Mouse (Mus musculus): ENCODE data around the gene Trpv4. TPM values are rescaled to one million over a fixed set of nuclear protein-coding genes. Genes with fewer than 3 reads are reported as not detected.

Gene Trpv4
- total RNA-seq, 2 experiments from 2014 or later: 1.9 to 2.2 TPM

DNA sequence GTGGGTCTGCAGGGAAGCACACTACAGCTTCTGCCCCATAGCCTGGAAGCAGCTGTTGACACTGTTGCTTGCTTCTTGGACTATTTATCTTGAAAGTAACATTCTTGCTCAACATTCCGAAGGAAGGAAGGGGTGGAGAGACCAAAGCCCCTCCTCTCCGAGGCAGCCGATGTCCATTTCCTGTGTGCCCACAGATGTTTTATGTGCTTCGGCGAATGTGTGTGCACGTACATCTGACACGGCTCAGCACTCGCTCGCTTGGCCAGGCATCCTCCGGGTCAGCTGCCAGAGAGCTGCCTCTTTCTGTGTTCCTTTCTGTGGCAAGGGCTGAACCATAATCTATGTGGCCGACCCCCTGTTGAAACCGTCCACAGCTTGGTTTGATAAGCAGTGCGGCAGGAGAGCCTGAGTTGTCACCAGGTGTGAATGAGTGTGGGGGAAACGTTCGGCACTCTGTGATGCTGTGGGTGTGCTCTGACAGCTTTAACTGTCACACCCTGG is 63.4 kb downstream of the Trpv4 start:
- intact Hi-C loops (cut with DNase I): no loop called here
- DNase-seq (ENCODE audit: low spot score in 2 of 2): no peak

- DNase-seq (ENCODE audit: low spot score in 2 of 2): no peak
- intact Hi-C loops (cut with DNase I): no loop called here
These were observed 64.3 kb downstream of the Trpv4 start for GRCm38 (mm10) chr5:114593949-114594348.

DNA sequence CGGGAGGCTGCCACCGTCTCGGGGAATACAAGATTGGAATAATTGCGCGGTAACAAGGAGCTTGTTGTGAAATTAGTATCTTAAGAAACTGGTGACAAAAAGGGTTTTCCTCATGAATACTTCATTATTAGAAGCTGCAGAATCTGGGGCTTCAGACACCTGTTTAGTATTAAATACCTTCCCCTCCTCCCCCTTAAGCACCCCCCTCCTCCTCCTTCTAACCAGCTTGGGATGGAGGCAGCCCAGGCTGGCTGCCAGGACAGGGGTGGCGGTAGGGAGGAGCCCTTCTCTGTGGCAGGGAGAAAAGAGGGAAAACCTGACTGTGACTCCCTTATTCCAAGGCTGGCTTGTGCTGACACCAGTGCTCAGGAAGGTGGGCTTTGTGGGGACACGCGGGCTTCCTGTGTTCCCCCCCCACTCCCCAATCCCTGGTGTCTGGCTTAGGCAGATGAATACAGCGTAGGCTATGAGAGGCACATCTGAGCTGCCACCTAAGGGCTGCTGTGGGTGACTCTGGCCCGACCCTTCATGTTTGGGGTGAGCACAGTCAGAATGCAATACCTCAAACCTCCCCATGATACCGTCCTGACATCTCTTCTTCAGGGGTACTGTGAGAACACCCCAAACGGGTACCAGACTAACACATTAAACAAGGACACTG is 64.9 kb downstream of the Trpv4 start:
- intact Hi-C loops (cut with DNase I): no loop called here
- no peak for DNase-seq (ENCODE audit: low spot score in 2 of 2)

- intact Hi-C loops (cut with DNase I): no loop called here
- DNase-seq (ENCODE audit: low spot score in 2 of 2): no peak
These were observed 65.6 kb downstream of the Trpv4 start for GRCm38 (mm10) chr5:114592463-114593160.

GRCm38 (mm10) chr5:114591151-114591561 is 67.1 kb downstream of the Trpv4 start:
- no peak for DNase-seq (ENCODE audit: low spot score in 2 of 2)
- intact Hi-C loops (cut with DNase I): no loop called here

- intact Hi-C loops (cut with DNase I): no loop called here
- no peak for DNase-seq (ENCODE audit: low spot score in 2 of 2)
These were observed 67.9 kb downstream of the Trpv4 start for GRCm38 (mm10) chr5:114590043-114590913.

DNA sequence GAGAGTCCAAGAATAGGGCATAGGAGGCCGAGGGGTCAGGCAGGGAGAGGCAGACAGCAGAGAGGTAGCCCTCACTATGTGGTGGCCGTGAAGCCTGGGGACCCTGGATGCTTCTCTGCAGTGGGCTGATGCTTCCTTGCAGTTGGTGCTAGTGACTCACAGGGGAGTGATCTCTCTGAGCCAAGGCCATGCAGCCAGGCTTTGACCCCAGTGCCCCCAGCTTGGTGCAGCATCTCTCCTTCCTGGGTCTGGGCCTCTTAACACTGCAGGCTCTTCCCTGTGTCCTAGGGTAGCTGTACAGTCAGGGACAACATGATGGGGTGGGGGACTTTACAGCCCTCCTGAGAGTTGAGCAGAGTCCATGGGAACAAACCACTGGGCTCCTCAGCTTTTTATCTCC is 68.8 kb downstream of the Trpv4 start:
- intact Hi-C loops (cut with DNase I): no loop called here
- no peak for DNase-seq (ENCODE audit: low spot score in 2 of 2)

DNA sequence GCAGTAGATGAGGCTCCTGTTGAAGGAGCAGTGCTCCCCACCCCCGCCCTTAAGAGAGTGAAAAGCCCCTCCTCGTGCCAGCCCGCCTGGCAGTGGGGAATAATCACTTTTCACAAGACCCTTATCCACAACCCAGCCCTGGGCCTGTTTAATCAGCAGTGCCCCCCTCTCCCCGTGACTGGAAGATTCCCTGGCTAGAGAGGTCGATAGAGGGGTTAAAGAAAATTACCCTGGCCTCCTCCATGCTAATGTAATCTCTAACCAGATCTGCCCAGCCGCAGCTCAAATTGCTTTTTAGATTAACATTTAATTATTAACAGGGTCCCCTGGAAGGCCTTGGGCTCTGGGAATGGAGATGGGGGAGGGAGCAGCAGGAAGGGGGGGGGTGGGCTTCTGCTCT is 69.2 kb downstream of the Trpv4 start:
- intact Hi-C loops (cut with DNase I): no loop called here
- DNase-seq (ENCODE audit: low spot score in 2 of 2): no peak

DNA sequence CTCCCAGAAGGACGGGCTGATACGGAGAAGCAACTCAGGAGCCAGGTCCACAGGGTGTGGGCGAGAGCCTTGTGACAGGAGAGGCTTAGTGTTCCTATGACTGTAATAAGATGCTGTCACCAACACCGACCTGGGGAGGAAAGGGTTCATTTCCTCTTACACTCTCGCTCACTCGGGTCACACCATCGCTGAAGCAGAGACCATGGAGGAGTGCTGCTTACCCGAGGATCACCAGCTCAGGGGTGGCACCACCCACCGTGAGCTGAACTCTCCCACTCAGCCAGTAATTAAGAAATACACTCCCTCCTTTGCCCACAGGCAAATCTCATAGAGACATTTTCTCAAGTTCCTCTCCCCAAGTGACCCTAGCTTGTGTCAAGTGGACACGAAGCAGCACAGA is 69.8 kb downstream of the Trpv4 start:
- intact Hi-C loops (cut with DNase I): no loop called here
- DNase-seq (ENCODE audit: low spot score in 2 of 2): no peak

GRCm38 (mm10) chr5:114587908-114588307 is 70.3 kb downstream of the Trpv4 start:
- no peak for DNase-seq (ENCODE audit: low spot score in 2 of 2)
- intact Hi-C loops (cut with DNase I): no loop called here

DNA sequence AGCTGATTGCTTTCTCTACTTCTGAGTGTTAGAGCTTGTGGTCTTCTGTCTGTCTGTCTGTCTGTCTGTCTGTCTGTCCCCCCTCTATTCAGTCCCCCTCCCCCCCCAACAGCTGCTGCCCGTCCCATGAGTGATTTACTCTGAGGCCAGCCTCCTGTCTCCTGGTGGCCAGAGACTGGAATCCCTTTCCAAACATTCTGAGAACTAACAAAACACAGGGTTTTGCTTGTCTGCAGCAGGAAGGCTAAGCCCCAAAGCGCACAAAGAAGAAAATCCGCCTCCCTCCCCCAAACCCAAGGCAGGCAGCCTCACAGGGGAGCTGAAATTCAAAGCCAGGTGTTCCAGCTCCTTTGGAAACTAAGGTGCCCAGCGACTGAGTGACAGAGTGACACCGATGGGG is 72.5 kb downstream of the Trpv4 start:
- no peak for DNase-seq (ENCODE audit: low spot score in 2 of 2)
- intact Hi-C loops (cut with DNase I): no loop called here

GRCm38 (mm10) chr5:114584293-114585104 is 73.7 kb downstream of the Trpv4 start:
- intact Hi-C loops (cut with DNase I): no loop called here
- no peak for DNase-seq (ENCODE audit: low spot score in 2 of 2)

GRCm38 (mm10) chr5:114583490-114584175 is 74.6 kb downstream of the Trpv4 start:
- intact Hi-C loops (cut with DNase I): no loop called here
- no peak for DNase-seq (ENCODE audit: low spot score in 2 of 2)

DNA sequence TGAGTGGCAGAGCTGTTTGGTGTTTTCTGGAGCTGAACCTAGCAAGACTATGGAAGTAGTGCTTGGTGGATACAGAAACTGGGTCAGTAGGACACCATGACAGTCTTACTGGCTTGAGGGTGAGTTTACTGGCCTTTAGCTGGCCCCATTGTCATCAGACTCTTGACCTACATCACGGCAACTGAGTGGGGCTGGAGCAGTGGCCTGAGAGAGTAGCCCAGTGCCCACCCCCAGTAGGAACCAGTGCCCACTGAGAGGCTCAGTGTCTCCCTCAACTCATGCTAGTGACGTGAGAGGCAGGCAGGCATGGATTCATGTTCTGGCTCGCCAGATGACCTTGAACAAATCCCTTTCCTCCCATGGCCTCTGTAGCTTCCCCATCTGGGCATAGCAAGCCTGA is 75.2 kb downstream of the Trpv4 start:
- intact Hi-C loops (cut with DNase I): no loop called here
- DNase-seq (ENCODE audit: low spot score in 2 of 2): no peak

GRCm38 (mm10) chr5:114581486-114581885 is 76.7 kb downstream of the Trpv4 start:
- no peak for DNase-seq (ENCODE audit: low spot score in 2 of 2)
- intact Hi-C loops (cut with DNase I): no loop called here

DNA sequence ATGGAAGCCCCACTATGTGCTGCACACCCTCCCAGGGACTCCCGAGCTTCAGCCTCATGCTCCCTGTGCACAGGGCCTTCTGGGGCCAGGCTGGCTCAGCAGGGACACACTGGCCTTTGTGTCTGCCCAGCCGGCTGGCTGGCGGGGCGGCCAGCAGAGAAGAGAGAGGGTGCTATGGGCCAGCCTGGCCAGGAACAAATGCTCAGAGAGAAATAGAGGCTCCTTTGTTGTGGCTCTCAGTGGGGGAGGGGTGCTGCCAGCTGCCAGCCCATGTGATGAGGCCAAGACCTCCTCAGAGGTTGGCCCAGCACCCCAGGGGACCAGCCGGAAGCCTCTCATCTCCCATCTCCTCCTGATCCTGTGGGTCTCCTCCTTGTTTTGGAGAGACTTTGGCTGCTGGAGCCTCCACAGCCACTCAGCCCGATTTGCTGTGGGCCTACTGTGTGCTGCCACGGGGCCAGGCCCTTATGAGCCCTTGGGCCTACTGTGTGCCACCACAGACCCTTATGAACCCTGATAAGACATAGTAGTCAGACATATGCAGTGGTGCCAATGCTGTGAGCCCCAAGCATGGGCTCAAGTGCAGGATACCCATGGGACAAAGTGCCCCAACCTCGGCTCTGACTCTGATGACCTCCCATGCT is 78.4 kb downstream of the Trpv4 start:
- intact Hi-C loops (cut with DNase I): no loop called here
- DNase-seq (ENCODE audit: low spot score in 2 of 2): peak; percentile 61 to 62

DNA sequence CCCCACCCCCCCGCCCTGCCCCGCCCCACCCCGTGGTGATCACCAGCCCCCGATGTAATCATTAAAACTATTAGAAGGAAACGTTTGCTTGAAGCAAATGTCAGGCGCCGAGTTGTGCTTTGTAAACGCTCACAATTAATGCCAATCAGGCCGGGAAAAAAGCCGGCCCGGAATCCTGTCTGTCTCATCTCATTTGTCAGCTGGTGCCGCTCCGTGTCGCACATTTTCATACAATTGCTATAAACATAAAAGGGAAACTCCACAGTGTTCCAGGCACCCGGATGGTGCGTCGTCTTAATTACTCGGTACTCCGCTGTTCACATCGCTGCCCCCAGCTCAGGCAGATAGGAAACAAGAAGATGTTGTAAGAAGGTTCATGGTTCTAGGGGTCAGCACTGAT is 79.9 kb downstream of the Trpv4 start:
- intact Hi-C loops (cut with DNase I): no loop called here
- DNase-seq (ENCODE audit: low spot score in 2 of 2): no peak

DNA sequence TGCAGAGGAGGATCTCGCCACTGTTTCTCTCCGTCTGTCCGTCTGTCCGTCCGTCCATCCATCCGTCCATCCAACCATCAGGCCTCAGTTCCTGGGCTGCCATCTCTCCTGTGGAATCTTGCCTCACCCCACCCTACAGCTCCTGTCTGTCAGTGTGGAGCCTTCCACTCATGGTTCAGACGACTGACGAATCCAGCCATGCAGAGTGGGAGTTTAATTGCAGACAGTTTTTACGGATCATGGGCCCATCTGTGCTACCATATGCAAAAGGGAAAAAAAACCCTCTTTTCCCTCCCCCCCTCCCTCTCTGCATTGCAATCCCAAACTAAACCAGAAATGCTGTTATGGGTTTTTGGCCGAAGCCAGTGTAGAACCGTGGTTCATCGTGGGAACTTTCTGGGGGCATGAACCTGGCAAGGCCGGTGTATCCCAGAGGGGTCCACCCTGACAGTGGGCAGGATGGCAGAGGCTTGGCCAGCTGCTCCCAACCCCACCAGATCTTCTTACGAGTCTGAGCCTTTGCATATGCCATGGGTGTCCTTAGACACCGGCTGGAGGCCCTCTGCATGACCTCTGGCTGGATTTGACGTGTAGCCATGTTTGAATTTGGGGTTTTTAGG is 82.1 kb downstream of the Trpv4 start:
- intact Hi-C loops (cut with DNase I): no loop called here
- peak; percentile 61 to 88 for DNase-seq (ENCODE audit: low spot score in 2 of 2)
